Mouse (Mus musculus): ENCODE measurements around the gene Vmn1r179. TPM values are rescaled to one million over a fixed set of nuclear protein-coding genes. Genes with fewer than 3 reads are reported as not detected.
"Not testable (repeated sequence)": the region's sequence is repeated elsewhere in the genome, so short reads cannot be mapped to it uniquely, and the experiment has no call there.

The Vmn1r179 gene
- polyA plus RNA-seq (2015; fragmentation: Nextera tagmentation; extraction: Ambion mirVana): not detected in 2 replicates

DNA sequence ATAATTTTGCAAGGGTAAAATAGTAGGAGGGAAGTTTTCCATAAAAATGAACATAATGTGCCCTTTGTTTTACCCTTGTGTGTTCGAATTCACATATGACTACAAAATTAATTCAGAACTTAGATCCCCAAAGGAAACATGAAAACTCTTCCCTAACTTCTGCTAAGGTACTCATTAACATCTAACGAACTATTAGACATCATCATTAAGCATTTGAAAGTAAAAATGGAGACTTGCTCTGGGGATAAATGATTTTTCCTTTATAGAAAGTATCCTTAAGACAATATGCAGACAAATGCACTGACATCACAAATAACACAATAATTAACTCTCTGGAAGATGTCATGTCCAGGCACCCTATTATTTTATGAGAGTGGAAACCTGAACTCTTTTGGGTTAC, at the start of gene Vmn1r179:
Gene Vmn1r179, plus strand, starts transcription at position 301 of the 400 bp plus-strand sequence.
- Histone ChIP-seq H3K27ac (no peak within 1 kb of the TSS), H3K4me3 (no peak within 1 kb of the TSS), H3K9me3 (no peaks in the 10 kb centered on the region), H3K36me3 (no peaks in the 10 kb centered on the region), H3K9ac (no peak within 1 kb of the TSS), H3K4me2 (no peak within 1 kb of the TSS), H3K4me1 (no peaks in the 10 kb centered on the region), H3K27me3 (no peaks in the 10 kb centered on the region)
- ATAC-seq (ENCODE audit: borderline replicate concordance, extremely low read depth, low FRiP score, low TSS enrichment): no peak
- 31% methylated on average over 2 of the region's 2 CpGs for WGBS

DNA sequence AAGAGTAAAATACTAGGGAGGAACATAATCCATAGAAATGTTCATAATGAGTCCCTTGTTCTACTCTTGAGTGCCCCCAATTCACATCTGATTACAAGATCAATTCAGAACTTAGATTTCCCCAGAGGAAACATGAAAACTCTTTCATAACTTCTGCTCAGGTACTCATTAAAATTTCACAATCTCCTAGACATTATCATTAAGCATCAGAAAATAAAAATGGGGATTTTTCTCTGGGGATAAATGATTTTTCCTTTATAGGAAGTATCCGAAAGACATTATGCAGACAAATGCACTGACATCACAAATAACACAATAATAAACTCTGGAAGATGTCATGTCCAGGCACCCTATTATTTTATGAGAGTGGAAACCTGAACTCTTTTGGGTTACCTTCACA, 35.1 kb upstream of the Vmn1r179 start, which contains the start of gene Vmn1r178:
Gene Vmn1r178, plus strand, starts transcription at position 301 of the 400 bp plus-strand sequence.
- no peak for ATAC-seq (ENCODE audit: borderline replicate concordance, extremely low read depth, low FRiP score, low TSS enrichment)
- Histone ChIP-seq H3K27ac (no peak within 1 kb of the TSS), H3K27me3 (no peaks in the 10 kb centered on the region), H3K9me3 (no peaks in the 10 kb centered on the region), H3K4me3 (no peak within 1 kb of the TSS), H3K4me2 (no peak within 1 kb of the TSS), H3K36me3 (no peaks in the 10 kb centered on the region), H3K9ac (no peak within 1 kb of the TSS), H3K4me1 (no peaks in the 10 kb centered on the region)
- WGBS: 66% methylated on average over 1 of the region's 1 CpGs

DNA sequence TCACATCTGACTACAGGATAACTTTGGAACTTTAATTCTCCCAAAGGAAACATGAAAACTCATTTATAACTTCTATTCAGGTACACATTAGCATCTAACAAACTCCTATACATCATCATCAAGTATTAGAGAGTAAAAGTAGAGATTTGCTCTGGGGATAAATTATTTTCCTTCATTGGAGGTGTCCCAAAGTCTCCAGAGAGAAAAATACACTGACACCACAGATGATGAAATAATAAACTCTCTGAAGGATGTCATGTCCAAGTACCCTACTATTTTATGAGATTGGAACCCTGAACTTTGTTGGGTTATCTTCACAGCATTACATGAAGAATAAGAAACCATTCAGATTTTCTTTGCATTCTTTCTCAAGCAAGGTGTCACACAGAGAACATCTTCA, 23.6 kb downstream of the Vmn1r179 start, which contains the start of gene Vmn1r180:
Gene Vmn1r180, plus strand, starts transcription at position 301 of the 400 bp plus-strand sequence.
- H3K27me3 ChIP-seq: no peaks in the 10 kb centered on the region
- no peak within 1 kb of the TSS for H3K4me2 ChIP-seq
- H3K4me3 ChIP-seq: no peak within 1 kb of the TSS
- ATAC-seq (ENCODE audit: borderline replicate concordance, extremely low read depth, low FRiP score, low TSS enrichment): no peak
- H3K27ac ChIP-seq: no peak within 1 kb of the TSS
- H3K36me3 ChIP-seq: no peaks in the 10 kb centered on the region
- H3K9me3 ChIP-seq: peaks cover 5% of the 10 kb centered on the region; the same call in 1 of the 2 replicates
- H3K9ac ChIP-seq: no peak within 1 kb of the TSS
- H3K4me1 ChIP-seq: no peaks in the 10 kb centered on the region

DNA sequence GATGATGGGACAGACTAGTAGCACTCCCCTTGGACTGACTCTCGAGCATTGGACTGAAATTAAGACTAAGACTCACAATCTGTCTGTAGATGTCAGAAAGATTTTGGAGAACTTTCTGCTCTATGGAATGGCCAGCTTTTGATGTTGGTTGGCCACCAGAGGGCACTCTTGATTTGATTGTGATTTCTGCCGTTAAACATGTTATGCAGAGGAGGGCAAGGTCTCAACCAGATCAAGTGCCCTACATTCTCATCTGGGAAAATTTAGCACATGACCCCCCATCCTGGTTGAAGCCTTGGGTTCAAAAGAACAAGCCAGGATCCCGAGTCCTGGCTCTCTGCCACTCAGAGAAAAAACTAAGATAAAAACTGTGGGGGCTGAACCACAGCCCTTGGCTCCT, 41.3 kb downstream of the Vmn1r179 start:
- not testable (repeated sequence) for H3K4me3 ChIP-seq; H3K9me3 ChIP-seq; H3K36me3 ChIP-seq; H3K27me3 ChIP-seq; H3K4me2 ChIP-seq; H3K4me1 ChIP-seq; H3K9ac ChIP-seq; H3K27ac ChIP-seq; ATAC-seq (ENCODE audit: borderline replicate concordance, extremely low read depth, low FRiP score, low TSS enrichment)
- WGBS: 42% methylated on average over 3 of the region's 3 CpGs

DNA sequence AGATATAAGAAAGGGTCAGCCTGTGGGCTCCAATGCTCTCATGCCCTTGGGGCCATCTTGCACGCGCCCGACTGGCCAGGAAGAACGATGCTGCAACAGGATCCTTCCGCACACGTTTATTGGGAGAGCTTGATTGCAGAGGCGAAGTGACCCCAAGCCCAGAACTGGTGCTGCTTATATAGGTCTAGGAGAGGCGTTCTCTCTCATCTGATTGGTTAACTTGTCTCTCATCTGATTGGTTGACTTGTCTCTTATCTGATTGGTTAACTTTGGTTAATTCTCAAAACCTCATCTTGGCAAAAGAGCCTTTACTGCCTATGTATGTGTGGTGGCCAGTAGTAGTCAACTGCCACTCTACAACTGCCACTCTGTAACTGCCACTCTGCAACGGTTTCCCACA, 47.5 kb downstream of the Vmn1r179 start, which contains the start of gene Vmn1r181:
Gene Vmn1r181, plus strand, starts transcription at position 301 of the 400 bp plus-strand sequence.
- not testable (repeated sequence) for H3K27ac ChIP-seq; H3K4me2 ChIP-seq; H3K27me3 ChIP-seq; H3K36me3 ChIP-seq; H3K4me1 ChIP-seq; H3K9ac ChIP-seq; H3K4me3 ChIP-seq; ATAC-seq (ENCODE audit: borderline replicate concordance, extremely low read depth, low FRiP score, low TSS enrichment); H3K9me3 ChIP-seq
- WGBS: 80% methylated on average over 9 of the region's 9 CpGs

Other genes with a start within 250 kb of the Vmn1r179 start
- not detected in 2 replicates for gene Vmn1r173, start 226.3 kb upstream of the Vmn1r179 start, polyA plus RNA-seq (2015; fragmentation: Nextera tagmentation; extraction: Ambion mirVana)
- gene Vmn1r174, start 174.7 kb upstream of the Vmn1r179 start, polyA plus RNA-seq (2015; fragmentation: Nextera tagmentation; extraction: Ambion mirVana): not detected in 2 replicates
- gene Vmn1r175, start 116.3 kb upstream of the Vmn1r179 start, polyA plus RNA-seq (2015; fragmentation: Nextera tagmentation; extraction: Ambion mirVana): not detected in 2 replicates
- not detected in 2 replicates for gene Vmn1r176, start 89.6 kb upstream of the Vmn1r179 start, polyA plus RNA-seq (2015; fragmentation: Nextera tagmentation; extraction: Ambion mirVana)
- gene Vmn1r177, start 60.5 kb upstream of the Vmn1r179 start, polyA plus RNA-seq (2015; fragmentation: Nextera tagmentation; extraction: Ambion mirVana): not detected in 2 replicates
- gene Vmn1r178, start 35.0 kb upstream of the Vmn1r179 start, polyA plus RNA-seq (2015; fragmentation: Nextera tagmentation; extraction: Ambion mirVana): not detected in 2 replicates
- gene Vmn1r180, start 23.7 kb downstream of the Vmn1r179 start, polyA plus RNA-seq (2015; fragmentation: Nextera tagmentation; extraction: Ambion mirVana): not detected in 2 replicates
- gene Vmn1r181, start 47.6 kb downstream of the Vmn1r179 start, polyA plus RNA-seq (2015; fragmentation: Nextera tagmentation; extraction: Ambion mirVana): not detected in 2 replicates
- not detected in 2 replicates for gene V1rd19, start 74.7 kb downstream of the Vmn1r179 start, polyA plus RNA-seq (2015; fragmentation: Nextera tagmentation; extraction: Ambion mirVana)
- not detected in 2 replicates for gene Vmn1r183, start 126.3 kb downstream of the Vmn1r179 start, polyA plus RNA-seq (2015; fragmentation: Nextera tagmentation; extraction: Ambion mirVana)
- 18.3 and 19.6 TPM in 2 replicates for gene Zfp180, start 154.9 kb downstream of the Vmn1r179 start, polyA plus RNA-seq (2015; fragmentation: Nextera tagmentation; extraction: Ambion mirVana)
- gene Zfp112, start 185.3 kb downstream of the Vmn1r179 start, polyA plus RNA-seq (2015; fragmentation: Nextera tagmentation; extraction: Ambion mirVana): 4.5 and 6.3 TPM in 2 replicates
- 16.6 and 18.5 TPM in 2 replicates for gene Zfp235, start 207.2 kb downstream of the Vmn1r179 start, polyA plus RNA-seq (2015; fragmentation: Nextera tagmentation; extraction: Ambion mirVana)
- gene Zfp114, start 248.1 kb downstream of the Vmn1r179 start, polyA plus RNA-seq (2015; fragmentation: Nextera tagmentation; extraction: Ambion mirVana): 5.7 and 6.4 TPM in 2 replicates

Data from lung, embryonic 15.5 days (tissue).